11 mouse cellular contexts compared by ENCODE assay signal in genomic region chr2:103746761-103747160, GRCm38 (mm10).
"Had no signal": no experiment of that assay in that cellular context is flagged by ENCODE, and none has a peak within 500 bp of the region (broad histone marks: within the 10 kb centered on the region; RNA-seq: fewer than 3 reads in every experiment).

No protein-coding gene starts in this region.

- H3K27me3 ChIP-seq: kidney, embryonic 15.5 days; limb, embryonic 12.5 days; lung, embryonic 15.5 days; midbrain, embryonic 13.5 days had no signal

- H3K4me2 ChIP-seq: kidney, embryonic 15.5 days; limb, embryonic 12.5 days; lung, embryonic 15.5 days; midbrain, embryonic 13.5 days had no signal

- DNase-seq: kidney, adult 2 months; kidney, postnatal 14 days; lung, postnatal 14 days; thymus, postnatal 4 days had no signal

- ATAC-seq: inflammation-experienced regulatory T-cells, adult 6 months; midbrain, embryonic 13.5 days had no signal

- H3K27ac ChIP-seq: kidney, embryonic 15.5 days; limb, embryonic 12.5 days; lung, embryonic 15.5 days; macrophage; midbrain, embryonic 13.5 days; stomach, postnatal 0 days had no signal

- H3K9ac ChIP-seq: kidney, embryonic 15.5 days; limb, embryonic 12.5 days; lung, embryonic 15.5 days; midbrain, embryonic 13.5 days had no signal

- H3K9me3 ChIP-seq: kidney, embryonic 15.5 days; limb, embryonic 12.5 days; lung, embryonic 15.5 days; midbrain, embryonic 13.5 days had no signal

- H3K4me3 ChIP-seq: kidney, embryonic 15.5 days; limb, embryonic 12.5 days; lung, embryonic 15.5 days; midbrain, embryonic 13.5 days had no signal

- H3K4me1 ChIP-seq: kidney, embryonic 15.5 days; limb, embryonic 12.5 days; lung, embryonic 15.5 days; midbrain, embryonic 13.5 days had no signal
